Mouse (Mus musculus): ENCODE data around the gene Slc35b2. TPM values are rescaled to one million over a fixed set of nuclear protein-coding genes. Genes with fewer than 3 reads are reported as not detected.

Gene Slc35b2
- total RNA-seq, 2 experiments from 2014 or later, result 23.7 to 24.3 TPM

GRCm38 (mm10) chr17:45557998-45558862, 5.4 kb upstream of the Slc35b2 start:
- no peak for DNase-seq (ENCODE audit: low spot score)
- intact Hi-C loops (cut with DNase I), result no loop called here

GRCm38 (mm10) chr17:45559732-45560525, 3.7 kb upstream of the Slc35b2 start:
- DNase-seq (ENCODE audit: low spot score), result no peak
- intact Hi-C loops (cut with DNase I), result loop anchor here (10.0 kb wide), 1 partner anchor 475 kb away; the partner anchor contains the start of gene Vegfa

- no peak for DNase-seq (ENCODE audit: low spot score)
- intact Hi-C loops (cut with DNase I), result loop anchor here (10.0 kb wide), 1 partner anchor 472 kb away; the partner anchor contains the start of gene Vegfa
Measured at GRCm38 (mm10) chr17:45563216-45563615, 458 bp upstream of the Slc35b2 start.

- intact Hi-C loops (cut with DNase I), result loop anchor here (10.0 kb wide), 1 partner anchor 470 kb away; the partner anchor contains the start of gene Vegfa
Measured at GRCm38 (mm10) chr17:45564531-45565084, 934 bp downstream of the Slc35b2 start.

GRCm38 (mm10) chr17:45565103-45565502, 1.4 kb downstream of the Slc35b2 start:
- intact Hi-C loops (cut with DNase I), result loop anchor here (10.0 kb wide), 1 partner anchor 470 kb away; the partner anchor contains the start of gene Vegfa

More at GRCm38 (mm10) chr17:45564531-45565084, 934 bp downstream of the Slc35b2 start:
- no peak for DNase-seq (ENCODE audit: low spot score)

GRCm38 (mm10) chr17:45566031-45566359, 2.3 kb downstream of the Slc35b2 start:
- intact Hi-C loops (cut with DNase I), result loop anchor here (10.0 kb wide), 1 partner anchor 469 kb away; the partner anchor contains the start of gene Vegfa

More at GRCm38 (mm10) chr17:45565103-45565502, 1.4 kb downstream of the Slc35b2 start:
- DNase-seq (ENCODE audit: low spot score), result no peak

GRCm38 (mm10) chr17:45566360-45567161, 2.9 kb downstream of the Slc35b2 start:
- DNase-seq (ENCODE audit: low spot score), result no peak
- intact Hi-C loops (cut with DNase I), result loop anchor here (10.0 kb wide), 1 partner anchor 468 kb away; the partner anchor contains the start of gene Vegfa

More at GRCm38 (mm10) chr17:45566031-45566359, 2.3 kb downstream of the Slc35b2 start:
- DNase-seq (ENCODE audit: low spot score), result no peak

GRCm38 (mm10) chr17:45567162-45567601, 3.5 kb downstream of the Slc35b2 start:
- intact Hi-C loops (cut with DNase I), result loop anchor here (10.0 kb wide), 1 partner anchor 468 kb away; the partner anchor contains the start of gene Vegfa

GRCm38 (mm10) chr17:45568990-45569389, 5.3 kb downstream of the Slc35b2 start:
- intact Hi-C loops (cut with DNase I), result loop anchor here (10.0 kb wide), 1 partner anchor 466 kb away; the partner anchor contains the start of gene Vegfa
- DNase-seq (ENCODE audit: low spot score), result no peak

More at GRCm38 (mm10) chr17:45567162-45567601, 3.5 kb downstream of the Slc35b2 start:
- no peak for DNase-seq (ENCODE audit: low spot score)

GRCm38 (mm10) chr17:45569999-45570398, 6.3 kb downstream of the Slc35b2 start:
- no peak for DNase-seq (ENCODE audit: low spot score)
- intact Hi-C loops (cut with DNase I), result loop anchor here (10.0 kb wide), 1 partner anchor 465 kb away; the partner anchor contains the start of gene Vegfa

GRCm38 (mm10) chr17:45572103-45573086, 8.7 kb downstream of the Slc35b2 start:
- DNase-seq (ENCODE audit: low spot score), result peak; percentile 75
- intact Hi-C loops (cut with DNase I), result no loop called here

- DNase-seq (ENCODE audit: low spot score), result peak; percentile 97
- intact Hi-C loops (cut with DNase I), result no loop called here
Measured at GRCm38 (mm10) chr17:45573087-45573779, 9.6 kb downstream of the Slc35b2 start, which contains the start of gene Hsp90ab1. TSS of gene Hsp90ab1 (minus strand) at chr17:45573271.

- intact Hi-C loops (cut with DNase I), result no loop called here
- peak; percentile 92 for DNase-seq (ENCODE audit: low spot score)
Measured at GRCm38 (mm10) chr17:45573780-45574123, 10.1 kb downstream of the Slc35b2 start.

- peak; percentile 60 for DNase-seq (ENCODE audit: low spot score)
- intact Hi-C loops (cut with DNase I), result no loop called here
Measured at GRCm38 (mm10) chr17:45574129-45574761, 10.6 kb downstream of the Slc35b2 start.

GRCm38 (mm10) chr17:45575123-45575897, 11.6 kb downstream of the Slc35b2 start:
- intact Hi-C loops (cut with DNase I), result loop anchor here (5.0 kb wide), 1 partner anchor 147 kb away; no protein-coding TSS in a partner anchor
- no peak for DNase-seq (ENCODE audit: low spot score)

GRCm38 (mm10) chr17:45578242-45578641, 14.6 kb downstream of the Slc35b2 start:
- DNase-seq (ENCODE audit: low spot score), result no peak
- intact Hi-C loops (cut with DNase I), result loop anchor here (5.0 kb wide), 1 partner anchor 144 kb away; no protein-coding TSS in a partner anchor
